Mouse (Mus musculus): ENCODE measurements around the gene Axl. TPM values are rescaled to one million over a fixed set of nuclear protein-coding genes. Genes with fewer than 3 reads are reported as not detected.
A peak's percentile ranks its signal among the peaks of the same experiment; 100 is the strongest.

Gene Axl
- polyA plus RNA-seq, 1 experiment from 2014 or later, result 20.2 TPM

- Histone ChIP-seq H3K4me1 (peaks cover 27% of the 10 kb centered on the region), H3K27ac (no peak overlapping the region), H3K9me3 (no peaks in the 10 kb centered on the region), H3K36me3 (replicated peaks) (peaks cover 34% of the 10 kb centered on the region), H3K27me3 (replicated peaks) (no peaks in the 10 kb centered on the region), H3K4me3 (no peak overlapping the region), H3K9ac (no peak overlapping the region), H3K4me2 (no peak overlapping the region)
- no peak for ATAC-seq (replicated peaks)
- WGBS, result 97% methylated on average over 22 of the region's 22 CpGs
These were observed 72.7 kb downstream of the Axl start for GRCm38 (mm10) chr7:25715731-25716271.

DNA sequence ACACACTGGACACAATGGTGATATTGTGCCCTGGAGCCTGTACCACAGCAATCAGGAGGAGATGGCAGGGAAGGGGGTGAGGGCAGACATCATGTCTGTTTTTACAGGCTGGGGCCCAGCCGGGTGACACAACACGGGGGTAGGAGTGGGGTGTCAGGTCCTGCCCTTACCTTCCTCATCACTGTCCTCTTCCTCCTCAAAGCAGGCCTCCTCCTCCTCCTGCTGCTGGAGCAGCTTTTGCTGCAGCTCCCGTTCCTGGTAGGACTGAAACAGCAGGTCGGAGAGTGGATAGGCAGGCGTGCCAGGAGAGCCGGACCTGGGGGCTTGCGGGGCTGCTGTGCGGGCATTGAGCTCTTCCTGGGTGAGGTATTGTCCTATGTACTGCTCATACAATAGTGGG lies 73.9 kb downstream of the Axl start:
- Histone ChIP-seq H3K36me3 (replicated peaks) (peaks cover 30% of the 10 kb centered on the region), H3K4me2 (no peak overlapping the region)
- WGBS, result 96% methylated on average over 8 of the region's 8 CpGs

GRCm38 (mm10) chr7:25712801-25713200 lies 75.7 kb downstream of the Axl start:
- H3K9ac ChIP-seq, result no peak overlapping the region
- no peaks in the 10 kb centered on the region for H3K9me3 ChIP-seq
- no peak overlapping the region for H3K4me3 ChIP-seq
- ATAC-seq (replicated peaks), result no peak
- H3K36me3 ChIP-seq (replicated peaks), result peaks cover 30% of the 10 kb centered on the region
- no peak overlapping the region for H3K27ac ChIP-seq
- H3K4me2 ChIP-seq, result no peak overlapping the region
- H3K27me3 ChIP-seq (replicated peaks), result no peaks in the 10 kb centered on the region
- peaks cover 25% of the 10 kb centered on the region for H3K4me1 ChIP-seq
- WGBS, result 96% methylated on average over 9 of the region's 9 CpGs

More for the DNA sequence above, 73.9 kb downstream of the Axl start:
- H3K27ac ChIP-seq, result no peak overlapping the region
- H3K27me3 ChIP-seq (replicated peaks), result no peaks in the 10 kb centered on the region
- H3K4me3 ChIP-seq, result no peak overlapping the region
- no peak overlapping the region for H3K9ac ChIP-seq
- no peak for ATAC-seq (replicated peaks)
- H3K9me3 ChIP-seq, result no peaks in the 10 kb centered on the region
- H3K4me1 ChIP-seq, result peaks cover 36% of the 10 kb centered on the region

- H3K9me3 ChIP-seq, result no peaks in the 10 kb centered on the region
- H3K4me1 ChIP-seq, result peaks cover 17% of the 10 kb centered on the region
- no peak overlapping the region for H3K4me3 ChIP-seq
- 32% methylated on average over 7 of the region's 7 CpGs for WGBS
- H3K4me2 ChIP-seq, result no peak overlapping the region
- H3K36me3 ChIP-seq (replicated peaks), result peaks cover 30% of the 10 kb centered on the region
- 0 out of 2 replicates have a peak, but pooled peaks have one; percentile 15 for ATAC-seq (replicated peaks)
- no peaks in the 10 kb centered on the region for H3K27me3 ChIP-seq (replicated peaks)
- H3K9ac ChIP-seq, result no peak overlapping the region
- no peak overlapping the region for H3K27ac ChIP-seq
These were observed 76.7 kb downstream of the Axl start for GRCm38 (mm10) chr7:25711731-25712197.

- H3K4me2 ChIP-seq, result no peak overlapping the region
- 60% methylated on average over 5 of the region's 5 CpGs for WGBS
- H3K27ac ChIP-seq, result no peak overlapping the region
These were observed 77.3 kb downstream of the Axl start for GRCm38 (mm10) chr7:25711165-25711564.

DNA sequence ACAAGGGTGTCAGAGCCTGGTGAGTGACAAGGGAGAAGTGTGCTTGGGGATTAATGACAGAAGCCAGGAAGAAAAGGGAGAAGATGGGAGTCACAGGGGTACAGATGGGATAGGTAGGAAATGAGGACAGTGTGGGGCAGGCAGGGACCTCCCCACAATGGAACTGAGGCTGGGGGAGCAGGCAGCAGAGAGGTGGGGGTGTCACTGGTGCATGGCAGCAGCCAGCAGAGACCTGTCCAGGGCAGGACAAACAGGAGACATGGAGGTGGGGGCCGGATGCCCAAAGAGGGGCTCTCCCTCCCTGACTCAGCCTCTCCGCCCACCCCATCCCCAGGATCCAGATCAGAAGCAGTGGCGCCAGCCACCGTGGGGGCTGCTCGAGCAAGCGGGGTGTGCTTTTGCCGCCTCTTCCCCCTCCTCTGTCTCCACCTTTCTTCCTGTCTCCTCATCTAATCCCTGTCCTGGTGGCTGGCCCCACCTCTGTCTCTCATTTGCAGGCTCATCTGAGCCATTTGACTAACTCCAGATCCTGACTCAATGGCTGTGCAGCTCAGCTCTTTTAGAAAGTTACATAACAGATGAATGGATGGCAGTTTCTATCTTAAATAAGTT lies 77.9 kb downstream of the Axl start:
- 7% methylated on average over 6 of the region's 7 CpGs for WGBS
- H3K27ac ChIP-seq, result no peak overlapping the region
- H3K9ac ChIP-seq, result peak overlapping the region; percentile 34; the same call in 1 of the 2 replicates
- H3K4me2 ChIP-seq, result peak overlapping the region; percentile 8; the same call in 1 of the 2 replicates
- ATAC-seq (replicated peaks), result peak; percentile 28; the same call in 1 of the 2 replicates
- H3K27me3 ChIP-seq (replicated peaks), result no peaks in the 10 kb centered on the region
- H3K4me3 ChIP-seq, result no peak overlapping the region
- peaks cover 17% of the 10 kb centered on the region for H3K4me1 ChIP-seq
- no peaks in the 10 kb centered on the region for H3K9me3 ChIP-seq
- peaks cover 24% of the 10 kb centered on the region for H3K36me3 ChIP-seq (replicated peaks)

More at GRCm38 (mm10) chr7:25711165-25711564, 77.3 kb downstream of the Axl start:
- Histone ChIP-seq H3K9ac (no peak overlapping the region), H3K36me3 (replicated peaks) (peaks cover 29% of the 10 kb centered on the region), H3K9me3 (no peaks in the 10 kb centered on the region), H3K4me1 (peaks cover 17% of the 10 kb centered on the region), H3K4me3 (no peak overlapping the region), H3K27me3 (replicated peaks) (no peaks in the 10 kb centered on the region)
- ATAC-seq (replicated peaks), result no peak

- 17% methylated on average over 12 of the region's 12 CpGs for WGBS
- Histone ChIP-seq H3K4me2 (no peak overlapping the region), H3K9ac (peak overlapping the region; percentile 34)
These were observed 78.5 kb downstream of the Axl start for GRCm38 (mm10) chr7:25709961-25710360.

DNA sequence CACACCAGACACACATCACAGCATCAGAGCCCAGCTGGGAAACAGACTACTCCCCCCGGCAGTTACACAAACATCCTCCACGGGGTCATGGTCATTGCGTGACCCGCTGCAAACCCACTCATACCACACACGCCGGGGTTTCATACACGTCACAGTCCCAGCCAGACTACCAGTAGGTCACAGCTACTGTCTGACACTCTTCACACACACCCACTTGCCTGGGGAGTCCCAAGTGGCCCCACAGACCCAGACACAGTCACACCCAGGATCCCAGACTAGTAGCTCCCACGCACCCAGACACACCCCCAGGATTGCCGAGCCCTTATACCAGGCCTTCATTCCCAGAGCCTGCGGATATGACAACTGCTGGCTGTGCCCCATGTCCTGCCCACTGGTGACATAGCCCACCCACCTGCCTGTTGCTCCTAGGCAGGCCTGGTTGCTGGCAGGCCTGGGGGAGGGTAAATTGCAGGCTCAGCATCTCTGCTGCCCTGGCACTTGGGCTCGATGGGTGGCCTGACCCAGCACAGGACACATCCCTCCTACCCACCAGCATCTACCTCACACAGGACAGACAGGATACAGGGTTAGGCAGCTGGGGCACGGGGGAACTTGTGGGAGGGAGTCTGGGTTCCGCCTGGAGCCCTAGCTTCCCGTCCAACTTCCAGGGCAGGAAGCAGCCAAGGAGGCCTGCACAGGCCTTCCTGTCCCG lies 80.8 kb downstream of the Axl start:
- H3K27ac ChIP-seq, result peak overlapping the region; percentile 38; the same call in 1 of the 2 replicates
- WGBS, result 73% methylated on average over 15 of the region's 15 CpGs

More at GRCm38 (mm10) chr7:25709961-25710360, 78.5 kb downstream of the Axl start:
- ATAC-seq (replicated peaks), result peak; percentile 7; the same call in 1 of the 2 replicates
- Histone ChIP-seq H3K9me3 (no peaks in the 10 kb centered on the region), H3K4me1 (peaks cover 20% of the 10 kb centered on the region), H3K36me3 (replicated peaks) (peaks cover 17% of the 10 kb centered on the region), H3K27ac (no peak overlapping the region), H3K4me3 (no peak overlapping the region), H3K27me3 (replicated peaks) (no peaks in the 10 kb centered on the region)

More for the DNA sequence above, 80.8 kb downstream of the Axl start:
- Histone ChIP-seq H3K9ac (no peak overlapping the region), H3K36me3 (replicated peaks) (no peaks in the 10 kb centered on the region), H3K9me3 (no peaks in the 10 kb centered on the region), H3K4me1 (peaks cover 31% of the 10 kb centered on the region), H3K27me3 (replicated peaks) (peaks cover 10% of the 10 kb centered on the region; the same call in 1 of the 2 replicates), H3K4me2 (no peak overlapping the region), H3K4me3 (no peak overlapping the region)
- ATAC-seq (replicated peaks), result no peak

Small RNA genes lying within 50 kb of the gene (microRNA-seq; reads per million reads assigned to microRNA genes)
- gene Gm24865, result not detected

Other genes with a start within 250 kb of the Axl start
- gene Ceacam2, start 248.8 kb downstream of the Axl start, polyA plus RNA-seq (2015; fragmentation: Nextera tagmentation; extraction: Ambion mirVana), result 0.13 and 0.34 TPM in 2 replicates
- gene Erich4, start 172.8 kb downstream of the Axl start, polyA plus RNA-seq (2015; fragmentation: Nextera tagmentation; extraction: Ambion mirVana), result not detected in 2 replicates
- gene Dmac2, start 169.3 kb downstream of the Axl start, polyA plus RNA-seq (2015; fragmentation: Nextera tagmentation; extraction: Ambion mirVana), result 44.2 and 45.3 TPM in 2 replicates
- gene B3gnt8, start 162.1 kb downstream of the Axl start, polyA plus RNA-seq (2015; fragmentation: Nextera tagmentation; extraction: Ambion mirVana), result 0.68 and 0.88 TPM in 2 replicates
- 42.7 and 43.5 TPM in 2 replicates for gene Bckdha, start 129.7 kb downstream of the Axl start, polyA plus RNA-seq (2015; fragmentation: Nextera tagmentation; extraction: Ambion mirVana)
- gene Exosc5, start 129.5 kb downstream of the Axl start, polyA plus RNA-seq (2015; fragmentation: Nextera tagmentation; extraction: Ambion mirVana), result 41.0 and 44.9 TPM in 2 replicates
- 53.5 and 54.0 TPM in 2 replicates for gene Tmem91, start 113.5 kb downstream of the Axl start, polyA plus RNA-seq (2015; fragmentation: Nextera tagmentation; extraction: Ambion mirVana)
- 47.3 and 50.9 TPM in 2 replicates for gene B9d2, start 107.9 kb downstream of the Axl start, polyA plus RNA-seq (2015; fragmentation: Nextera tagmentation; extraction: Ambion mirVana)
- 0.56 and 1.0 TPM in 2 replicates for gene Tgfb1, start 101.7 kb downstream of the Axl start, polyA plus RNA-seq (2015; fragmentation: Nextera tagmentation; extraction: Ambion mirVana)
- gene Ccdc97, start 69.6 kb downstream of the Axl start, polyA plus RNA-seq (2015; fragmentation: Nextera tagmentation; extraction: Ambion mirVana), result 39.5 and 40.2 TPM in 2 replicates
- gene Hnrnpul1, start 33.9 kb downstream of the Axl start, polyA plus RNA-seq (2015; fragmentation: Nextera tagmentation; extraction: Ambion mirVana), result 43.6 and 44.4 TPM in 2 replicates
- gene Cyp2s1, start 28.2 kb upstream of the Axl start, polyA plus RNA-seq (2015; fragmentation: Nextera tagmentation; extraction: Ambion mirVana), result 1.9 and 2.2 TPM in 2 replicates
- not detected in 2 replicates for gene Cyp2b10, start 108.9 kb upstream of the Axl start, polyA plus RNA-seq (2015; fragmentation: Nextera tagmentation; extraction: Ambion mirVana)

Measured in midbrain, embryonic 15.5 days (tissue).